Mouse (Mus musculus) cerebellum, adult 2 months (tissue): ENCODE results near the gene Msantd3. TPM values are rescaled to one million over a fixed set of nuclear protein-coding genes. Genes with fewer than 3 reads are reported as not detected.

ENCODE experiments used
- DNase-seq, 2 experiments: peaks; one replicate each; pipeline ENCODE4 v3.0.0; 2021
- H3K27ac ChIP-seq: fragments of 200-500 bp; 2 replicates; pipeline ENCODE4 v1.5.1; 2012; ENCODE audit warnings: low read length, control low read depth, inconsistent platforms; ENCODE audit not compliant: insufficient read depth
- H3K27me3 ChIP-seq: fragments of 200-500 bp; 2 replicates; pipeline ENCODE4 v1.6.1; 2012; ENCODE audit warnings: inconsistent platforms, mild to moderate bottlenecking, low read length, moderate library complexity; ENCODE audit not compliant: control insufficient read depth, insufficient read depth
- H3K4me1 ChIP-seq: fragments of 200-500 bp; 2 replicates; pipeline ENCODE4 v1.6.1; 2011; ENCODE audit warnings: low read length; ENCODE audit not compliant: control insufficient read depth, insufficient read depth
- H3K4me3 ChIP-seq: fragments of 200-500 bp; replicated peaks from 2 replicates; pipeline ENCODE3; 2011; ENCODE audit warnings: mild to moderate bottlenecking, low read depth, low read length, control low read depth; ENCODE audit not compliant: insufficient read depth
- CTCF ChIP-seq: fragments of 200-500 bp; IDR thresholded peaks from 2 replicates; pipeline ENCODE4 v1.5.1; 2011; ENCODE audit warnings: low read depth, mild to moderate bottlenecking, control low read depth, low read length, moderate library complexity, borderline replicate concordance; ENCODE audit not compliant: insufficient read depth
- POLR2A ChIP-seq: fragments of 200-500 bp; IDR thresholded peaks from 2 replicates; pipeline ENCODE4 v1.6.1; 2011; ENCODE audit warnings: low read length, control low read depth, borderline replicate concordance; ENCODE audit not compliant: insufficient read depth
- WGBS: fragments of 180-500 bp; shearing (Covaris S2); methylation state at CpG from one replicate; pipeline ENCODE4 v1.1.7; 2018; 5-methylcytosine and 5-hydroxymethylcytosine counted together
- polyA plus RNA-seq: library from polyadenylated mRNA; depleted of rRNA; stranded (reverse); fragments of >200 nt; gene quantifications from 2 replicates; pipeline ENCODE4 v1.2.3, GENCODE M21; 2012

Msantd3 gene
- polyA plus RNA-seq, 1 experiment: 17.7 TPM

GRCm38 (mm10) chr4:48538581-48538980 is 1.2 kb upstream of the Msantd3 start:
- H3K4me1 ChIP-seq: peaks cover 5% of the 10 kb centered on the region; the same call in 1 of the 2 replicates
- 98% methylated on average over 2 of the region's 2 CpGs for WGBS
- TF ChIP-seq POLR2A (no peak), CTCF (no peak)
- DNase-seq: no peak
- no peak overlapping the region for H3K27ac ChIP-seq
- no peaks in the 10 kb centered on the region for H3K27me3 ChIP-seq
- no peak overlapping the region for H3K4me3 ChIP-seq

GRCm38 (mm10) chr4:48540576-48541111 is 909 bp downstream of the Msantd3 start:
- peak; percentile 52 to 69 for DNase-seq
- 5% methylated on average over 46 of the region's 50 CpGs for WGBS
- TF ChIP-seq POLR2A (no peak), CTCF (no peak)
- no peaks in the 10 kb centered on the region for H3K27me3 ChIP-seq
- peak overlapping the region; percentile 94 for H3K4me3 ChIP-seq
- H3K27ac ChIP-seq: peak overlapping the region; percentile 57
- H3K4me1 ChIP-seq: peaks cover 5% of the 10 kb centered on the region; the same call in 1 of the 2 replicates

- H3K27ac ChIP-seq: no peak overlapping the region
- no peak for DNase-seq
- WGBS: 43% methylated on average over 15 of the region's 15 CpGs
- TF ChIP-seq CTCF (no peak), POLR2A (no peak)
- peak overlapping the region; percentile 94 for H3K4me3 ChIP-seq
- H3K27me3 ChIP-seq: no peaks in the 10 kb centered on the region
- peaks cover 8% of the 10 kb centered on the region for H3K4me1 ChIP-seq
These were observed 2.0 kb downstream of the Msantd3 start for GRCm38 (mm10) chr4:48541526-48542250.

GRCm38 (mm10) chr4:48542351-48542750 is 2.6 kb downstream of the Msantd3 start:
- TF ChIP-seq CTCF (no peak), POLR2A (no peak)
- H3K27me3 ChIP-seq: no peaks in the 10 kb centered on the region
- WGBS: 53% methylated on average over 5 of the region's 5 CpGs
- no peak for DNase-seq
- H3K4me3 ChIP-seq: no peak overlapping the region
- H3K4me1 ChIP-seq: peaks cover 13% of the 10 kb centered on the region
- no peak overlapping the region for H3K27ac ChIP-seq

GRCm38 (mm10) chr4:48543071-48543865 is 3.5 kb downstream of the Msantd3 start:
- WGBS: 76% methylated on average over 6 of the region's 6 CpGs
- TF ChIP-seq CTCF: no peak
- TF ChIP-seq POLR2A: no peak

GRCm38 (mm10) chr4:48544141-48544540 is 4.4 kb downstream of the Msantd3 start:
- DNase-seq: no peak

More at GRCm38 (mm10) chr4:48543071-48543865, 3.5 kb downstream of the Msantd3 start:
- H3K4me3 ChIP-seq: no peak overlapping the region
- no peak overlapping the region for H3K27ac ChIP-seq
- DNase-seq: no peak
- H3K4me1 ChIP-seq: peaks cover 14% of the 10 kb centered on the region
- H3K27me3 ChIP-seq: no peaks in the 10 kb centered on the region

GRCm38 (mm10) chr4:48545966-48546365 is 6.2 kb downstream of the Msantd3 start:
- no peaks in the 10 kb centered on the region for H3K27me3 ChIP-seq
- no peak overlapping the region for H3K4me3 ChIP-seq
- 74% methylated on average over 12 of the region's 12 CpGs for WGBS
- no peak for DNase-seq
- peaks cover 19% of the 10 kb centered on the region for H3K4me1 ChIP-seq
- no peak for TF ChIP-seq POLR2A
- no peak for TF ChIP-seq CTCF
- H3K27ac ChIP-seq: no peak overlapping the region

More at GRCm38 (mm10) chr4:48544141-48544540, 4.4 kb downstream of the Msantd3 start:
- TF ChIP-seq CTCF (no peak), POLR2A (no peak)
- Histone ChIP-seq H3K4me1 (peaks cover 19% of the 10 kb centered on the region), H3K27ac (no peak overlapping the region), H3K4me3 (no peak overlapping the region), H3K27me3 (no peaks in the 10 kb centered on the region)
- 86% methylated on average over 8 of the region's 8 CpGs for WGBS

- H3K4me1 ChIP-seq: peaks cover 16% of the 10 kb centered on the region
These were observed 7.1 kb downstream of the Msantd3 start for GRCm38 (mm10) chr4:48546568-48547496.

More at GRCm38 (mm10) chr4:48546568-48547496, 7.1 kb downstream of the Msantd3 start:
- no peak overlapping the region for H3K4me3 ChIP-seq
- no peaks in the 10 kb centered on the region for H3K27me3 ChIP-seq
- 72% methylated on average over 9 of the region's 9 CpGs for WGBS
- no peak for TF ChIP-seq POLR2A
- TF ChIP-seq CTCF: no peak
- no peak overlapping the region for H3K27ac ChIP-seq
- DNase-seq: no peak
